Mouse (Mus musculus) forebrain, embryonic 15.5 days (tissue): ENCODE data around the gene Mms19. TPM values are rescaled to one million over a fixed set of nuclear protein-coding genes. Genes with fewer than 3 reads are reported as not detected.
"Not testable (repeated sequence)": the region's sequence is repeated elsewhere in the genome, so short reads cannot be mapped to it uniquely, and the experiment has no call there.

Source experiments
- ATAC-seq: fragments of 200-750 bp; cut with Nextera tagmentation; replicated peaks from 2 replicates; pipeline ENCODE4 v1.8.0; 2017; ENCODE audit warnings: mild to moderate bottlenecking, moderate TSS enrichment, moderate library complexity
- H3K27ac ChIP-seq: fragments of 300-500 bp; sonication (generic); replicated peaks from 2 replicates; pipeline ENCODE4 v1.5.1; 2015; ENCODE audit warnings: mild to moderate bottlenecking, inconsistent platforms
- H3K27me3 ChIP-seq: fragments of 300-500 bp; sonication (generic); 2 replicates; pipeline ENCODE4 v1.6.1; 2015; ENCODE audit warnings: inconsistent platforms
- H3K36me3 ChIP-seq: fragments of 300-500 bp; sonication (generic); 2 replicates; pipeline ENCODE4 v1.6.1; 2015; ENCODE audit warnings: mild to moderate bottlenecking, inconsistent platforms
- H3K4me1 ChIP-seq: fragments of 300-500 bp; sonication (generic); 2 replicates; pipeline ENCODE4 v1.6.1; 2015; ENCODE audit warnings: inconsistent platforms
- H3K4me2 ChIP-seq: fragments of 300-500 bp; sonication (generic); replicated peaks from 2 replicates; pipeline ENCODE4 v1.6.1; 2015; ENCODE audit warnings: mild to moderate bottlenecking, inconsistent platforms
- H3K4me3 ChIP-seq: fragments of 300-500 bp; sonication (generic); 2 replicates; pipeline ENCODE4 v1.5.1; 2015; ENCODE audit warnings: mild to moderate bottlenecking, inconsistent platforms
- H3K9ac ChIP-seq: fragments of 300-500 bp; sonication (generic); replicated peaks from 2 replicates; pipeline ENCODE4 v1.6.1; 2015; ENCODE audit warnings: mild to moderate bottlenecking, inconsistent platforms
- H3K9me3 ChIP-seq: fragments of 300-500 bp; sonication (generic); 2 replicates; pipeline ENCODE4 v1.6.1; 2016; ENCODE audit warnings: inconsistent platforms
- WGBS: fragments of 180-500 bp; shearing (Covaris S2); methylation state at CpG from one replicate; pipeline ENCODE4 v1.1.7; 2015; ENCODE audit warnings: mixed read lengths; 5-methylcytosine and 5-hydroxymethylcytosine counted together
- polyA plus RNA-seq: library from polyadenylated mRNA; unstranded; fragments of >200 nt; fragmentation: Nextera tagmentation; extraction: Ambion mirVana; gene quantifications from 2 replicates; pipeline ENCODE4 v1.2.1, GENCODE M21; 2015

Mms19 gene
- polyA plus RNA-seq, 1 experiment from 2014 or later = 34.8 TPM

GRCm38 (mm10) chr19:41919471-41919870, 61.5 kb downstream of the Mms19 start:
- no peak overlapping the region for H3K4me3 ChIP-seq
- H3K9me3 ChIP-seq = no peaks in the 10 kb centered on the region
- no peaks in the 10 kb centered on the region for H3K4me1 ChIP-seq
- H3K4me2 ChIP-seq = no peak overlapping the region
- H3K27ac ChIP-seq = no peak overlapping the region
- no peak for ATAC-seq
- 81% methylated on average over 4 of the region's 4 CpGs for WGBS
- peaks cover 55% of the 10 kb centered on the region for H3K36me3 ChIP-seq
- no peak overlapping the region for H3K9ac ChIP-seq
- H3K27me3 ChIP-seq = no peaks in the 10 kb centered on the region

GRCm38 (mm10) chr19:41916853-41917252, 64.1 kb downstream of the Mms19 start:
- no peak overlapping the region for H3K27ac ChIP-seq
- H3K9me3 ChIP-seq = no peaks in the 10 kb centered on the region
- WGBS = 89% methylated on average over 4 of the region's 4 CpGs
- peaks cover 37% of the 10 kb centered on the region for H3K36me3 ChIP-seq
- H3K4me1 ChIP-seq = peaks cover 20% of the 10 kb centered on the region
- no peaks in the 10 kb centered on the region for H3K27me3 ChIP-seq
- no peak overlapping the region for H3K4me3 ChIP-seq
- no peak overlapping the region for H3K9ac ChIP-seq
- ATAC-seq = no peak
- no peak overlapping the region for H3K4me2 ChIP-seq

GRCm38 (mm10) chr19:41915294-41915693, 65.7 kb downstream of the Mms19 start:
- Histone ChIP-seq H3K36me3 (peaks cover 34% of the 10 kb centered on the region), H3K9me3 (no peaks in the 10 kb centered on the region), H3K4me2 (no peak overlapping the region), H3K4me1 (peaks cover 20% of the 10 kb centered on the region), H3K27ac (no peak overlapping the region), H3K4me3 (no peak overlapping the region), H3K27me3 (no peaks in the 10 kb centered on the region), H3K9ac (no peak overlapping the region)
- no peak for ATAC-seq
- WGBS = 91% methylated on average over 3 of the region's 3 CpGs

GRCm38 (mm10) chr19:41914592-41914882, 66.4 kb downstream of the Mms19 start:
- not testable (repeated sequence) for H3K9me3 ChIP-seq, H3K27me3 ChIP-seq, H3K27ac ChIP-seq, ATAC-seq, H3K9ac ChIP-seq, H3K4me2 ChIP-seq, H3K4me3 ChIP-seq
- Histone ChIP-seq H3K36me3 (peaks cover 28% of the 10 kb centered on the region), H3K4me1 (peaks cover 20% of the 10 kb centered on the region)

- 33% methylated on average over 6 of the region's 6 CpGs for WGBS
- Histone ChIP-seq H3K4me2 (peak overlapping the region; percentile 55), H3K4me3 (peak overlapping the region; percentile 77), H3K36me3 (peaks cover 23% of the 10 kb centered on the region), H3K27me3 (no peaks in the 10 kb centered on the region), H3K27ac (no peak overlapping the region), H3K9ac (peak overlapping the region; percentile 76), H3K9me3 (no peaks in the 10 kb centered on the region), H3K4me1 (peaks cover 20% of the 10 kb centered on the region)
- ATAC-seq = no peak
Measured at GRCm38 (mm10) chr19:41913774-41914591, 67.0 kb downstream of the Mms19 start.

GRCm38 (mm10) chr19:41912121-41913080, 68.6 kb downstream of the Mms19 start:
- H3K4me2 ChIP-seq = peak overlapping the region; percentile 55
- under 1% methylated on average over 53 of the region's 53 CpGs for WGBS
- ATAC-seq = peak; percentile 82

GRCm38 (mm10) chr19:41911178-41912073, 69.5 kb downstream of the Mms19 start, which contains the start of gene Pgam1:
Pgam1 (plus strand) TSS chr19:41911923.
- Histone ChIP-seq H3K27ac (peak within 1 kb of the TSS; percentile 92), H3K9ac (peak within 1 kb of the TSS; percentile 76), H3K27me3 (no peaks in the 10 kb centered on the region), H3K4me2 (peak within 1 kb of the TSS; percentile 75), H3K4me3 (peak within 1 kb of the TSS; percentile 77), H3K9me3 (no peaks in the 10 kb centered on the region), H3K36me3 (peaks cover 8% of the 10 kb centered on the region; the same call in 1 of the 2 replicates), H3K4me1 (peaks cover 20% of the 10 kb centered on the region)
- WGBS = 6% methylated on average over 54 of the region's 54 CpGs
- ATAC-seq = peak; percentile 95

More at GRCm38 (mm10) chr19:41912121-41913080, 68.6 kb downstream of the Mms19 start:
- H3K27me3 ChIP-seq = no peaks in the 10 kb centered on the region
- no peaks in the 10 kb centered on the region for H3K9me3 ChIP-seq
- peaks cover 20% of the 10 kb centered on the region for H3K4me1 ChIP-seq
- peak overlapping the region; percentile 76 for H3K9ac ChIP-seq
- H3K27ac ChIP-seq = peak overlapping the region; percentile 92
- H3K4me3 ChIP-seq = peak overlapping the region; percentile 77
- peaks cover 18% of the 10 kb centered on the region for H3K36me3 ChIP-seq

GRCm38 (mm10) chr19:41910396-41910795, 70.6 kb downstream of the Mms19 start:
- Histone ChIP-seq H3K4me1 (peaks cover 20% of the 10 kb centered on the region), H3K4me2 (no peak overlapping the region), H3K9ac (no peak overlapping the region), H3K9me3 (no peaks in the 10 kb centered on the region), H3K4me3 (no peak overlapping the region), H3K36me3 (no peaks in the 10 kb centered on the region), H3K27ac (no peak overlapping the region), H3K27me3 (no peaks in the 10 kb centered on the region)
- no peak for ATAC-seq
- WGBS = 74% methylated on average over 2 of the region's 2 CpGs

- Histone ChIP-seq H3K27me3 (no peaks in the 10 kb centered on the region), H3K36me3 (no peaks in the 10 kb centered on the region), H3K4me3 (no peak overlapping the region), H3K27ac (no peak overlapping the region), H3K4me1 (peaks cover 13% of the 10 kb centered on the region), H3K9me3 (no peaks in the 10 kb centered on the region), H3K4me2 (no peak overlapping the region), H3K9ac (no peak overlapping the region)
- no peak for ATAC-seq
- WGBS = 77% methylated on average over 3 of the region's 3 CpGs
Measured at GRCm38 (mm10) chr19:41908736-41909135, 72.2 kb downstream of the Mms19 start.

- H3K36me3 ChIP-seq = no peaks in the 10 kb centered on the region
- no peak overlapping the region for H3K27ac ChIP-seq
- 59% methylated on average over 8 of the region's 8 CpGs for WGBS
- H3K4me1 ChIP-seq = no peaks in the 10 kb centered on the region
- no peak overlapping the region for H3K9ac ChIP-seq
- H3K9me3 ChIP-seq = no peaks in the 10 kb centered on the region
- ATAC-seq = no peak
- H3K4me3 ChIP-seq = no peak overlapping the region
- H3K27me3 ChIP-seq = no peaks in the 10 kb centered on the region
- no peak overlapping the region for H3K4me2 ChIP-seq
Measured at GRCm38 (mm10) chr19:41907079-41907760, 73.7 kb downstream of the Mms19 start.
